Mouse (Mus musculus): ENCODE measurements around the gene Gm11077. TPM values are rescaled to one million over a fixed set of nuclear protein-coding genes. Genes with fewer than 3 reads are reported as not detected.

Gm11077 gene
- polyA plus RNA-seq (2012; rRNA removed), result not detected in 2 replicates

DNA sequence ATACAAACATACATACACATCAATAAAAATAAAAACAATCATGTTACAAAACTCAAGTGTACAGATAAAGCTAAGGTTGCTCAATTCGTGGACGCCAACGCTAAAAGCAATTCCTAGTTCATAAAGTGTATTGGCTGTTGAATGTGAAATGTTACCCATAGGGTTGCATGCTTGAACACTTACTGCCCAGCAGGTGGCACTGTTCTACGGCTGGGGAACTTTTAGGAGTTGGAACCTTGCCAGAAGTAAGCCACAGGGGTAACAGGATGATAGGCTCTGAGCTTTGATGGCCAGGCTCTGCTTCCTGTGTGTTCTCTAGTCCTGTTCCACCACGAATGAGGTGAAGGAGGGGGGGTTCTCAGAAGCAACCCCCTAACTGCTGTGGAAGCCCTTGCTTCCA lies at the start of gene Gm11077:
Gene Gm11077 (plus strand): TSS at position 13 of the 400 bp plus-strand sequence.
- Histone ChIP-seq H3K4me3 (ENCODE audit: control insufficient read depth, insufficient read depth, low read length) (no peak within 1 kb of the TSS), H3K27me3 (ENCODE audit: control insufficient read depth, insufficient read depth, low read length) (no peaks in the 10 kb centered on the region), H3K4me1 (replicated peaks; ENCODE audit: control insufficient read depth, insufficient read depth, low read length) (no peaks in the 10 kb centered on the region), H3K27ac (ENCODE audit: control insufficient read depth, insufficient read depth, low read length) (no peak within 1 kb of the TSS), H3K36me3 (ENCODE audit: control insufficient read depth, insufficient read depth, low read length) (no peaks in the 10 kb centered on the region)
- TF ChIP-seq CTCF (IDR thresholded peaks at IDR 0.05; ENCODE audit: borderline replicate concordance, control insufficient read depth, extremely low read depth, insufficient read depth, low read length, poor library complexity) (no peak), POLR2A (IDR thresholded peaks at IDR 0.05; ENCODE audit: control insufficient read depth, extremely low read depth, insufficient read depth, low read length, poor library complexity) (no peak)
- 76% methylated on average over 5 of the region's 5 CpGs for WGBS
- DNase-seq, result no peak

DNA sequence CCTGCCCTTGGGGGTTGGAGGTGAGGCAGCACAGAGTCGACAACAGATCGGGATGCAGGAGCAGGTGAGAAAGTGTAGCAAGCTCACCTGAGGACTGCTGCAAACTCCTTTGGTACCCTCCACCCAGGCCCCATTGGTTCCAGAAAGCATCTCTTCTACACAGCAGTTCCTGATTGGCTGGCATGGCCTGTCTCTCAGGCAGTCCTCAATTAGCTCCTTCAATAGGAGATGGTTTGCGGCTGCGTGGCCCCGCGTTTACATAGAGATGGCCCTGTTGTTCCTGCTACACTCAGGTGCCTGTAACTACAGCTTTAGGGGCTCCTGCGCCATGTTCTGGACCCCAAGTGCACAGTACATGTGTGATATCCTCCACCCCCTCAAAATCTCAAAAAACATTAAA lies 48.4 kb upstream of the Gm11077 start:
- DNase-seq, result no peak
- Histone ChIP-seq H3K4me1 (replicated peaks; ENCODE audit: control insufficient read depth, insufficient read depth, low read length) (peaks cover 21% of the 10 kb centered on the region), H3K4me3 (ENCODE audit: control insufficient read depth, insufficient read depth, low read length) (no peak overlapping the region), H3K27ac (ENCODE audit: control insufficient read depth, insufficient read depth, low read length) (no peak overlapping the region), H3K36me3 (ENCODE audit: control insufficient read depth, insufficient read depth, low read length) (no peaks in the 10 kb centered on the region), H3K27me3 (ENCODE audit: control insufficient read depth, insufficient read depth, low read length) (no peaks in the 10 kb centered on the region)
- WGBS, result 95% methylated on average over 7 of the region's 7 CpGs
- TF ChIP-seq POLR2A (IDR thresholded peaks at IDR 0.05; ENCODE audit: control insufficient read depth, extremely low read depth, insufficient read depth, low read length, poor library complexity) (no peak), CTCF (IDR thresholded peaks at IDR 0.05; ENCODE audit: borderline replicate concordance, control insufficient read depth, extremely low read depth, insufficient read depth, low read length, poor library complexity) (no peak)

- H3K36me3 ChIP-seq (ENCODE audit: control insufficient read depth, insufficient read depth, low read length), result no peaks in the 10 kb centered on the region
- no peak overlapping the region; the same call in 1 of the 2 replicates for H3K27ac ChIP-seq (ENCODE audit: control insufficient read depth, insufficient read depth, low read length)
- 10% methylated on average over 13 of the region's 13 CpGs for WGBS
- no peak overlapping the region for H3K4me3 ChIP-seq (ENCODE audit: control insufficient read depth, insufficient read depth, low read length)
- peaks cover 21% of the 10 kb centered on the region for H3K4me1 ChIP-seq (replicated peaks; ENCODE audit: control insufficient read depth, insufficient read depth, low read length)
- no peak for TF ChIP-seq CTCF (IDR thresholded peaks at IDR 0.05; ENCODE audit: borderline replicate concordance, control insufficient read depth, extremely low read depth, insufficient read depth, low read length, poor library complexity)
- H3K27me3 ChIP-seq (ENCODE audit: control insufficient read depth, insufficient read depth, low read length), result no peaks in the 10 kb centered on the region
- no peak for DNase-seq
Measured at GRCm38 (mm10) chr6:140682829-140683228, 46.3 kb upstream of the Gm11077 start.

- peaks cover 9% of the 10 kb centered on the region for H3K4me1 ChIP-seq (replicated peaks; ENCODE audit: control insufficient read depth, insufficient read depth, low read length)
- no peak for DNase-seq
- WGBS, result 87% methylated on average over 11 of the region's 11 CpGs
- H3K36me3 ChIP-seq (ENCODE audit: control insufficient read depth, insufficient read depth, low read length), result no peaks in the 10 kb centered on the region
- TF ChIP-seq CTCF (IDR thresholded peaks at IDR 0.05; ENCODE audit: borderline replicate concordance, control insufficient read depth, extremely low read depth, insufficient read depth, low read length, poor library complexity) (no peak), POLR2A (IDR thresholded peaks at IDR 0.05; ENCODE audit: control insufficient read depth, extremely low read depth, insufficient read depth, low read length, poor library complexity) (no peak)
- H3K27ac ChIP-seq (ENCODE audit: control insufficient read depth, insufficient read depth, low read length), result no peak overlapping the region
- H3K27me3 ChIP-seq (ENCODE audit: control insufficient read depth, insufficient read depth, low read length), result no peaks in the 10 kb centered on the region
- no peak overlapping the region for H3K4me3 ChIP-seq (ENCODE audit: control insufficient read depth, insufficient read depth, low read length)
Measured at GRCm38 (mm10) chr6:140684403-140684802, 44.7 kb upstream of the Gm11077 start.

DNA sequence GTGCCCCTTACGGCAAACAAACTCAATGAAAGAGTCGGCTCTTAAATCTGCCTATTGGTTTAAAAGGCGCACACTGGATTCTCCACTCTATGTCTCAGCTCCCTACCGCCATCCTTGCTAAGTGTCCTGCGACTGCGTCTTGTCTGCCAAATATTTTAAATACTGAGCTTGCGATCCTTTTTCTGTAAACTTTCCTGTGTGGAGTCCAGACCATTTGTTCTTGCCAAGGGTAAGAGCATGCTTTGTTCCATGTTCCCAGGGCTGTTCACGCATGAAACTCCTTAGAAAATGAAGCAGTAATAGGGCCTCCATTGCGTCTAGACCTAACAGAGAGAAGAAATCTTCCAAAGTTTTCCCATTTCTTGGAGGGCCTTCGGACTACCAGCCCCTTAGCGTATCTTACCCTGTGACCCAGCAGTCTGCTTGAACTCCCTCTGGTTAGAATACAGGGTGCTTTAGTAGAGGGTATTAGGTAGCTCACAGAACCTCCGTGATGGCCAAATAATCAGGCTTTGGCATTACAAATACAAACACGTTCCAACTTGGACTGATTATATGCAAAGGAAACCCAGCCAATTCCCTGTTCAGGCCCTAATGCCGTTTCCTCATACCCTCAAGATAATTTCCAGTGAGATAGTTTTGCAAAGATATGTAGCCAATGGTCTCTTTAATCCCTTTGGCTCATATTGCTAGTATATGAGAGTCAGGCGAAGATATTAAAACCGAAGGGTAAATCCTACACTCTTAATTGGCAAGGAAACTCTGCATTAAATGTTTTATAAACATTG lies 39.3 kb upstream of the Gm11077 start:
- H3K4me3 ChIP-seq (ENCODE audit: control insufficient read depth, insufficient read depth, low read length), result no peak overlapping the region
- no peak overlapping the region for H3K27ac ChIP-seq (ENCODE audit: control insufficient read depth, insufficient read depth, low read length)
- no peaks in the 10 kb centered on the region for H3K27me3 ChIP-seq (ENCODE audit: control insufficient read depth, insufficient read depth, low read length)
- no peaks in the 10 kb centered on the region for H3K36me3 ChIP-seq (ENCODE audit: control insufficient read depth, insufficient read depth, low read length)
- DNase-seq, result no peak
- H3K4me1 ChIP-seq (replicated peaks; ENCODE audit: control insufficient read depth, insufficient read depth, low read length), result no peaks in the 10 kb centered on the region
- TF ChIP-seq CTCF (IDR thresholded peaks at IDR 0.05; ENCODE audit: borderline replicate concordance, control insufficient read depth, extremely low read depth, insufficient read depth, low read length, poor library complexity) (no peak), POLR2A (IDR thresholded peaks at IDR 0.05; ENCODE audit: control insufficient read depth, extremely low read depth, insufficient read depth, low read length, poor library complexity) (no peak)
- 93% methylated on average over 16 of the region's 16 CpGs for WGBS

DNA sequence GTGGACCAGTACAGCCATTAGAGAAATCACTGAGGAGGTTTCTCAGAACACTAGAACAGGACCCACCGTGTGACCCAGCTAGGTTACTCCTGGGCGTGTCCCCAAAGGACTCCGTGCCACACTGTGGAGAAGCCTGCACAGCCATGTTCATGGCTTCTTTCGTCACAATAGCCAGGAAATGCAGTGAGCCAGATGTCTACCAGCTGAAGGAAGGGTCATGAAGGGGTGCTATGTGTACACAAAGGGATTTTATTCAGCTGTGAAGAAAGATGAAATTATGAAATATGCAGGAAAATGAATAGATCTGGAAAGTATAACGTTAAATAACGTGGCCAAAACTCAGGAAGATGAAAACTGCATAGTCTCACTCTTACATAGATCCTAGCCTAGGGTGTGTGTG lies 36.9 kb upstream of the Gm11077 start:
- no peak overlapping the region for H3K4me3 ChIP-seq (ENCODE audit: control insufficient read depth, insufficient read depth, low read length)
- 96% methylated on average over 6 of the region's 6 CpGs for WGBS
- no peaks in the 10 kb centered on the region for H3K36me3 ChIP-seq (ENCODE audit: control insufficient read depth, insufficient read depth, low read length)
- no peak for TF ChIP-seq POLR2A (IDR thresholded peaks at IDR 0.05; ENCODE audit: control insufficient read depth, extremely low read depth, insufficient read depth, low read length, poor library complexity)
- TF ChIP-seq CTCF (IDR thresholded peaks at IDR 0.05; ENCODE audit: borderline replicate concordance, control insufficient read depth, extremely low read depth, insufficient read depth, low read length, poor library complexity), result no peak
- no peak for DNase-seq
- no peak overlapping the region for H3K27ac ChIP-seq (ENCODE audit: control insufficient read depth, insufficient read depth, low read length)
- no peaks in the 10 kb centered on the region for H3K4me1 ChIP-seq (replicated peaks; ENCODE audit: control insufficient read depth, insufficient read depth, low read length)
- no peaks in the 10 kb centered on the region for H3K27me3 ChIP-seq (ENCODE audit: control insufficient read depth, insufficient read depth, low read length)

All from thymus, adult 2 months (tissue).